Mouse (Mus musculus): ENCODE measurements around the gene Man1a.

Gene Man1a

GRCm38 (mm10) chr10:54060587-54060986, 15.8 kb downstream of the Man1a start:
- DNase-seq: no peak

GRCm38 (mm10) chr10:54059679-54060249, 16.6 kb downstream of the Man1a start:
- no peak for DNase-seq

- DNase-seq: no peak
Observed at GRCm38 (mm10) chr10:54059092-54059496, 17.3 kb downstream of the Man1a start.

- no peak for DNase-seq
Observed at GRCm38 (mm10) chr10:54058657-54059056, 17.8 kb downstream of the Man1a start.

- DNase-seq: no peak
Observed at GRCm38 (mm10) chr10:54054188-54054587, 22.2 kb downstream of the Man1a start.

GRCm38 (mm10) chr10:54047885-54048284, 28.5 kb downstream of the Man1a start:
- DNase-seq: no peak

GRCm38 (mm10) chr10:54043358-54043757, 33.1 kb downstream of the Man1a start:
- DNase-seq: no peak

- no peak for DNase-seq
Observed at GRCm38 (mm10) chr10:54042212-54042840, 34.1 kb downstream of the Man1a start.

- peak; percentile 57 to 58 for DNase-seq
Observed at GRCm38 (mm10) chr10:54040261-54041165, 35.9 kb downstream of the Man1a start.

- DNase-seq: no peak
Observed at GRCm38 (mm10) chr10:54039754-54040153, 36.7 kb downstream of the Man1a start.

GRCm38 (mm10) chr10:54038734-54039133, 37.7 kb downstream of the Man1a start:
- DNase-seq: no peak

GRCm38 (mm10) chr10:54038180-54038579, 38.2 kb downstream of the Man1a start:
- no peak for DNase-seq

- DNase-seq: no peak
Observed at GRCm38 (mm10) chr10:54037348-54038010, 38.9 kb downstream of the Man1a start.

- DNase-seq: no peak
Observed at GRCm38 (mm10) chr10:54035586-54035985, 40.8 kb downstream of the Man1a start.

- no peak for DNase-seq
Observed at GRCm38 (mm10) chr10:54034779-54035178, 41.6 kb downstream of the Man1a start.

- DNase-seq: no peak
Observed at GRCm38 (mm10) chr10:54032316-54033092, 43.9 kb downstream of the Man1a start.

- DNase-seq: no peak
Observed at GRCm38 (mm10) chr10:54028866-54029265, 47.5 kb downstream of the Man1a start.

- DNase-seq: no peak
Observed at GRCm38 (mm10) chr10:54026738-54027427, 49.5 kb downstream of the Man1a start.

- DNase-seq: no peak
Observed at GRCm38 (mm10) chr10:54026101-54026500, 50.3 kb downstream of the Man1a start.

- DNase-seq: no peak
Observed at GRCm38 (mm10) chr10:54017904-54018454, 58.4 kb downstream of the Man1a start.

GRCm38 (mm10) chr10:54014116-54014758, 62.2 kb downstream of the Man1a start:
- DNase-seq: no peak

All from spleen, adult 18-20 months (tissue).